Mouse (Mus musculus): Measurements from ENCODE around the gene Foxp2. TPM values are rescaled to one million over a fixed set of nuclear protein-coding genes. Genes with fewer than 3 reads are reported as not detected.

The Foxp2 gene
- polyA plus RNA-seq, 1 experiment from 2014 or later, result 8.7 TPM

DNA sequence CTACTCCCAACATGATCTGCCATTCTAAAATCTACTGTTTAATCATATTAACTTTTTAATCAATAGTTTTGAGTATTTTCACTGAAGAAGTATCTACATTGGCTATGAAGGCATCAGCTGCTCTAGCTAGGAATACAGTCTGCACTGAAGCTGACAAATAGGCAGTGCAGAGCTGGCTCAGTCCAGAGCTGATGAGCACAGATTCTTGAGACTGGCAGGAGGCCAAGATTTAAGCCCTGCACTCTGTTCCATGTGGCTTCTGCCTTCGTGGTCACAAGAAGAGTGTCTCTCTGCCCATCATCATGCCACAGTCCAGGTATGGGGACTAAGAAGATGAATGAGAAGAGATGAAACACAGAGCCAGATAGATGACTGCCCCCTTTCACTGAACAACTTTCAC is 398.1 kb downstream of the Foxp2 start:
- Histone ChIP-seq H3K4me1 (ENCODE audit: control insufficient read depth, insufficient read depth, low read length) (no peaks in the 10 kb centered on the region), H3K27ac (ENCODE audit: low read depth, low read length) (no peak overlapping the region), H3K4me3 (ENCODE audit: low read length) (no peak overlapping the region), H3K9me3 (ENCODE audit: control insufficient read depth, low read length) (no peaks in the 10 kb centered on the region), H3K4me2 (replicated peaks; ENCODE audit: low read depth, low read length) (no peak overlapping the region), H3K36me3 (ENCODE audit: control insufficient read depth, insufficient read depth, low read length) (no peaks in the 10 kb centered on the region), H3K27me3 (ENCODE audit: control insufficient read depth, insufficient read depth, low read length) (no peaks in the 10 kb centered on the region), H3K9ac (ENCODE audit: low read depth, low read length) (no peak overlapping the region)
- WGBS, result 41% methylated on average over 1 of the region's 1 CpGs
- ATAC-seq (ENCODE audit: low FRiP score, low TSS enrichment), result no peak

GRCm38 (mm10) chr6:15310671-15311070 is 409.5 kb downstream of the Foxp2 start:
- Histone ChIP-seq H3K27ac (ENCODE audit: low read depth, low read length) (no peak overlapping the region), H3K36me3 (ENCODE audit: control insufficient read depth, insufficient read depth, low read length) (no peaks in the 10 kb centered on the region), H3K9me3 (ENCODE audit: control insufficient read depth, low read length) (no peaks in the 10 kb centered on the region), H3K27me3 (ENCODE audit: control insufficient read depth, insufficient read depth, low read length) (no peaks in the 10 kb centered on the region), H3K4me1 (ENCODE audit: control insufficient read depth, insufficient read depth, low read length) (no peaks in the 10 kb centered on the region), H3K4me2 (replicated peaks; ENCODE audit: low read depth, low read length) (no peak overlapping the region), H3K4me3 (ENCODE audit: low read length) (no peak overlapping the region), H3K9ac (ENCODE audit: low read depth, low read length) (no peak overlapping the region)
- WGBS, result 55% methylated on average over 5 of the region's 5 CpGs
- no peak for ATAC-seq (ENCODE audit: low FRiP score, low TSS enrichment)

DNA sequence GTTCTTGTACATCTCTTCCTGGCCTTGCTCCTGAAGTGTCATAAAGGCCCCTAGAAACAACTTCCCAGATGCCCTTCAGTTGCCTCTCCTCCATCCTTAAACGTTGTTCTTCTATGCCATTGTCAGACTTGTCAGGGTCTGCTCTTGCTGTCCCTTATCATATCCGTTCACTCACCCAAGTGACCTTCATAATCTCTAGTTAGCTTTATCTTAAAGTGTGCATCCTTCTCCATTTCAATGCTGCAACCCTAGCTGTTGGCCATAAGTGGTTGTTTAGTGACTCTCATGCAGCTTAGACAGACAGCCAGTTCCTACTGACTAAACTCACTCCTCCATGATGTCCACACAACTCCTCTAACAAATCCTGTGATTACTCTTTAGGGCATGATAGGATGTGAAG is 415.8 kb downstream of the Foxp2 start:
- no peaks in the 10 kb centered on the region for H3K27me3 ChIP-seq (ENCODE audit: control insufficient read depth, insufficient read depth, low read length)
- H3K4me1 ChIP-seq (ENCODE audit: control insufficient read depth, insufficient read depth, low read length), result no peaks in the 10 kb centered on the region
- ATAC-seq (ENCODE audit: low FRiP score, low TSS enrichment), result no peak
- H3K4me3 ChIP-seq (ENCODE audit: low read length), result no peak overlapping the region
- H3K4me2 ChIP-seq (replicated peaks; ENCODE audit: low read depth, low read length), result no peak overlapping the region
- WGBS, result 87% methylated on average over 2 of the region's 2 CpGs
- H3K9ac ChIP-seq (ENCODE audit: low read depth, low read length), result no peak overlapping the region
- no peaks in the 10 kb centered on the region for H3K36me3 ChIP-seq (ENCODE audit: control insufficient read depth, insufficient read depth, low read length)
- H3K27ac ChIP-seq (ENCODE audit: low read depth, low read length), result no peak overlapping the region
- no peaks in the 10 kb centered on the region for H3K9me3 ChIP-seq (ENCODE audit: control insufficient read depth, low read length)

DNA sequence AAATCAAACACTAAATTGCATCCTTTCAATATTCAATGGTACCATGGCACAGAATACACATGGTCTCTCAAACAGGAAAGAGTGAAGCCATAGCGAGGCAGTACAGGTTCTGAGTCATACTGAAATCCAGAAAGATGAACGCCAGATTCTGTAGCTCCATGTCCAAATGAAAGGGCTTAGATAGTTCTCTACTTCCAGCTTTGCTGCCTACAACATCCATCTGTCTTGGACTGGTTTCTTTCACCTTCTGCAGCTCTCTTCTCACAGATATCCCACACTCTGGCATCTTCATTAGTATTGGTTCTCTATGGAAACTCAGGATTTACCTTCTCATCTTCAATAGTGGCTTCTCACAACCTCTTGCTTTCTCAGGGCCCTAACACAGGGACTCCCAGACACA is 417.2 kb downstream of the Foxp2 start:
- ATAC-seq (ENCODE audit: low FRiP score, low TSS enrichment), result no peak
- Histone ChIP-seq H3K9ac (ENCODE audit: low read depth, low read length) (no peak overlapping the region), H3K4me1 (ENCODE audit: control insufficient read depth, insufficient read depth, low read length) (no peaks in the 10 kb centered on the region), H3K36me3 (ENCODE audit: control insufficient read depth, insufficient read depth, low read length) (no peaks in the 10 kb centered on the region), H3K27ac (ENCODE audit: low read depth, low read length) (no peak overlapping the region), H3K4me2 (replicated peaks; ENCODE audit: low read depth, low read length) (no peak overlapping the region), H3K9me3 (ENCODE audit: control insufficient read depth, low read length) (no peaks in the 10 kb centered on the region), H3K27me3 (ENCODE audit: control insufficient read depth, insufficient read depth, low read length) (no peaks in the 10 kb centered on the region), H3K4me3 (ENCODE audit: low read length) (no peak overlapping the region)
- WGBS, result 85% methylated on average over 2 of the region's 2 CpGs

DNA sequence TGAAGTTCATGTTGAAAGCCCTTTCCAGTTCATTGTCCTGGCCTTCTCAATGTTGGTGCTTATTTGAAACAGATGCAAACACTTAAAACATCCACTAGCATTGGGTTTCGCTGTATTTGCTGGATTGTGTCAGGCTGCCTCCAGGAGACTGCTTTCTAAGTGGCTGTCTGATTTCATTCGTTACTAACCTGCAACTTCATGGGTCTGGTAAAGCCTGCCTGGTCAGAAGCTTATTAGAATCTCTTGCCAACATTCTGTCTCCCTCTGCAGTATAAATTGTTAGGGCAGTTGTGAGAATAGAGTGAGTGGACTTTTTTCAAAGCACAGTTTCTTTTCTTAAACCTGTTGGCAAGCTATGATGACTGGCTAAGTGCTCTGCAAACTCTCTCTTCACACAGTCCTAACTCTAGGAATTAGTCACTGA is 420.4 kb downstream of the Foxp2 start:
- 68% methylated on average over 2 of the region's 2 CpGs for WGBS
- Histone ChIP-seq H3K4me1 (ENCODE audit: control insufficient read depth, insufficient read depth, low read length) (no peaks in the 10 kb centered on the region), H3K36me3 (ENCODE audit: control insufficient read depth, insufficient read depth, low read length) (no peaks in the 10 kb centered on the region), H3K9ac (ENCODE audit: low read depth, low read length) (no peak overlapping the region), H3K4me2 (replicated peaks; ENCODE audit: low read depth, low read length) (no peak overlapping the region), H3K27me3 (ENCODE audit: control insufficient read depth, insufficient read depth, low read length) (no peaks in the 10 kb centered on the region), H3K4me3 (ENCODE audit: low read length) (no peak overlapping the region), H3K27ac (ENCODE audit: low read depth, low read length) (no peak overlapping the region), H3K9me3 (ENCODE audit: control insufficient read depth, low read length) (no peaks in the 10 kb centered on the region)
- no peak for ATAC-seq (ENCODE audit: low FRiP score, low TSS enrichment)

DNA sequence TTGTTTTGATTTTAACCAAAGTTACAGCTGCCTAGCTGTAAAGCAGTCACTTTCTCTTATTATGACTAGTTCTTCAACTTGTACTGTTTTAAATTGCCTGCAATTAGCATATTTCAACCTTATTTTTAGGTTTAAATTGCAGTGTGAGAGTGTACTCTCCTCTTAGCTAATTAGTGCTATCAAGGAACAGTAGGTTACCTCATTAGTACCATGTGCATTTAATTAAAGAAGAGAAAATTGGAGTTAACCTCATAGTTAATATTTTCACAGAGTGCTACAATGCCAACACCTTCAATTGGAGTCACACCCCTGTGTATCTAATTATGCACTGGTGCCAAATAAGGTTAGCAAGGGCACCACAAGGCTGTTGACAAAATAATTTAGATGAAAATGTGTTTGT is 421.9 kb downstream of the Foxp2 start:
- Histone ChIP-seq H3K4me3 (ENCODE audit: low read length) (no peak overlapping the region), H3K4me1 (ENCODE audit: control insufficient read depth, insufficient read depth, low read length) (no peaks in the 10 kb centered on the region), H3K9me3 (ENCODE audit: control insufficient read depth, low read length) (no peaks in the 10 kb centered on the region), H3K4me2 (replicated peaks; ENCODE audit: low read depth, low read length) (no peak overlapping the region), H3K36me3 (ENCODE audit: control insufficient read depth, insufficient read depth, low read length) (no peaks in the 10 kb centered on the region), H3K27me3 (ENCODE audit: control insufficient read depth, insufficient read depth, low read length) (no peaks in the 10 kb centered on the region), H3K9ac (ENCODE audit: low read depth, low read length) (no peak overlapping the region), H3K27ac (ENCODE audit: low read depth, low read length) (no peak overlapping the region)
- ATAC-seq (ENCODE audit: low FRiP score, low TSS enrichment), result no peak

- ATAC-seq (ENCODE audit: low FRiP score, low TSS enrichment), result no peak
- H3K4me1 ChIP-seq (ENCODE audit: control insufficient read depth, insufficient read depth, low read length), result no peaks in the 10 kb centered on the region
- H3K4me2 ChIP-seq (replicated peaks; ENCODE audit: low read depth, low read length), result no peak overlapping the region
- no peaks in the 10 kb centered on the region for H3K27me3 ChIP-seq (ENCODE audit: control insufficient read depth, insufficient read depth, low read length)
- no peak overlapping the region for H3K9ac ChIP-seq (ENCODE audit: low read depth, low read length)
- H3K4me3 ChIP-seq (ENCODE audit: low read length), result no peak overlapping the region
- no peaks in the 10 kb centered on the region for H3K9me3 ChIP-seq (ENCODE audit: control insufficient read depth, low read length)
- H3K36me3 ChIP-seq (ENCODE audit: control insufficient read depth, insufficient read depth, low read length), result no peaks in the 10 kb centered on the region
- WGBS, result 79% methylated on average over 3 of the region's 3 CpGs
- no peak overlapping the region for H3K27ac ChIP-seq (ENCODE audit: low read depth, low read length)
These were observed 446.6 kb downstream of the Foxp2 start for GRCm38 (mm10) chr6:15347705-15348104.

- no peaks in the 10 kb centered on the region for H3K9me3 ChIP-seq (ENCODE audit: control insufficient read depth, low read length)
- H3K4me3 ChIP-seq (ENCODE audit: low read length), result no peak overlapping the region
- no peak overlapping the region for H3K27ac ChIP-seq (ENCODE audit: low read depth, low read length)
- H3K36me3 ChIP-seq (ENCODE audit: control insufficient read depth, insufficient read depth, low read length), result no peaks in the 10 kb centered on the region
- no peak overlapping the region for H3K4me2 ChIP-seq (replicated peaks; ENCODE audit: low read depth, low read length)
- WGBS, result 80% methylated on average over 4 of the region's 4 CpGs
- no peaks in the 10 kb centered on the region for H3K27me3 ChIP-seq (ENCODE audit: control insufficient read depth, insufficient read depth, low read length)
- ATAC-seq (ENCODE audit: low FRiP score, low TSS enrichment), result no peak
- no peaks in the 10 kb centered on the region for H3K4me1 ChIP-seq (ENCODE audit: control insufficient read depth, insufficient read depth, low read length)
- H3K9ac ChIP-seq (ENCODE audit: low read depth, low read length), result no peak overlapping the region
These were observed 454.7 kb downstream of the Foxp2 start for GRCm38 (mm10) chr6:15355852-15356251.

DNA sequence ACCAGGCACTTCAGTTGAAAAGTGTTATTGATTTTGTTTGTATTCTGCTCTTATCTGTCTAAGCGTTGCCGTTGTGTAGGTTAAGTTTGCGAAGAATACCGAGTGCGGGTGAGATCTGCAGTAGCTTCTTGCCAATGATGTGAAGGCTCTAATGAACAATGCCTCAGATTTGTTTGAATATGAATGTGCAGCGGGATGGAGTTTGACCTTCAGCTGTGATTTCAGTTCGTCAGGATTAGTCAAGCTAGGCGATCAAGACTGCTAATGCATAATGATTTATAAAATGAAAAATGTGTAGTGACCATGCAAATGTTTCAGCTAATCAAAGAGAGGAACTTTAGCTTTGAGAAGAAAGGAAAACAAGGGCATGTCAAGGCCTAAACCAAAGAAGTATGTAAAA is 469.1 kb downstream of the Foxp2 start:
- no peaks in the 10 kb centered on the region for H3K36me3 ChIP-seq (ENCODE audit: control insufficient read depth, insufficient read depth, low read length)
- H3K27ac ChIP-seq (ENCODE audit: low read depth, low read length), result no peak overlapping the region
- ATAC-seq (ENCODE audit: low FRiP score, low TSS enrichment), result no peak
- no peaks in the 10 kb centered on the region for H3K4me1 ChIP-seq (ENCODE audit: control insufficient read depth, insufficient read depth, low read length)
- H3K4me3 ChIP-seq (ENCODE audit: low read length), result no peak overlapping the region
- H3K4me2 ChIP-seq (replicated peaks; ENCODE audit: low read depth, low read length), result no peak overlapping the region
- H3K27me3 ChIP-seq (ENCODE audit: control insufficient read depth, insufficient read depth, low read length), result no peaks in the 10 kb centered on the region
- H3K9me3 ChIP-seq (ENCODE audit: control insufficient read depth, low read length), result no peaks in the 10 kb centered on the region
- no peak overlapping the region for H3K9ac ChIP-seq (ENCODE audit: low read depth, low read length)
- WGBS, result 84% methylated on average over 8 of the region's 8 CpGs

- no peaks in the 10 kb centered on the region for H3K4me1 ChIP-seq (ENCODE audit: control insufficient read depth, insufficient read depth, low read length)
- no peak for ATAC-seq (ENCODE audit: low FRiP score, low TSS enrichment)
These were observed 469.7 kb downstream of the Foxp2 start for GRCm38 (mm10) chr6:15370827-15371226.

More at GRCm38 (mm10) chr6:15370827-15371226, 469.7 kb downstream of the Foxp2 start:
- H3K4me3 ChIP-seq (ENCODE audit: low read length), result no peak overlapping the region
- 91% methylated on average over 4 of the region's 4 CpGs for WGBS
- no peaks in the 10 kb centered on the region for H3K36me3 ChIP-seq (ENCODE audit: control insufficient read depth, insufficient read depth, low read length)
- no peak overlapping the region for H3K4me2 ChIP-seq (replicated peaks; ENCODE audit: low read depth, low read length)
- H3K27me3 ChIP-seq (ENCODE audit: control insufficient read depth, insufficient read depth, low read length), result no peaks in the 10 kb centered on the region
- H3K27ac ChIP-seq (ENCODE audit: low read depth, low read length), result no peak overlapping the region
- no peak overlapping the region for H3K9ac ChIP-seq (ENCODE audit: low read depth, low read length)
- H3K9me3 ChIP-seq (ENCODE audit: control insufficient read depth, low read length), result no peaks in the 10 kb centered on the region

Measured in kidney, embryonic 14.5 days (tissue).